Mouse (Mus musculus) MEL (cell line): Measurements from ENCODE around the gene Stra6. TPM values are rescaled to one million over a fixed set of nuclear protein-coding genes. Genes with fewer than 3 reads are reported as not detected.

Source experiments
- DNase-seq: peaks from one replicate; pipeline ENCODE4 v3.0.0; 2011; ENCODE audit warnings: low read depth, low spot score
- H3K27ac ChIP-seq: 2 replicates; pipeline ENCODE4 v1.5.1; 2012; ENCODE audit warnings: low read depth, mild to moderate bottlenecking, control low read depth, low read length, moderate library complexity; ENCODE audit not compliant: control insufficient read depth
- H3K27me3 ChIP-seq, 2 experiments: fragments of 150-350 bp in 1 of 2; sonication (generic) in 1 of 2; 2 replicates each; pipeline ENCODE4 v1.6.1; 2012; ENCODE audit warnings: low read length in 2 of 2, mild to moderate bottlenecking in 2 of 2, improper control_type of control experiment in 1 of 2, moderate library complexity in 1 of 2; ENCODE audit not compliant: insufficient read depth in 2 of 2, control insufficient read depth in 1 of 2
- H3K36me3 ChIP-seq, 2 experiments: 2 replicates each; pipeline ENCODE4 v1.6.1; 2012 to 2014; ENCODE audit warnings: low read length in 2 of 2, improper control_type of control experiment in 1 of 2, inconsistent platforms in 1 of 2, mild to moderate bottlenecking in 1 of 2; ENCODE audit not compliant: insufficient read depth in 2 of 2, control insufficient read depth in 1 of 2
- H3K4me1 ChIP-seq, 2 experiments: fragments of 150-350 bp in 1 of 2; sonication (generic) in 1 of 2; 2 replicates each; pipeline ENCODE4 v1.6.1; 2012; ENCODE audit warnings: low read length in 2 of 2, improper control_type of control experiment in 1 of 2, mild to moderate bottlenecking in 1 of 2; ENCODE audit not compliant: insufficient read depth in 2 of 2, control insufficient read depth in 1 of 2
- H3K4me3 ChIP-seq, 2 experiments: fragments of 150-350 bp in 1 of 2; sonication (generic) in 1 of 2; 2 replicates each; pipeline ENCODE4 v1.5.1; 2012; ENCODE audit warnings: low read depth in 2 of 2, low read length in 2 of 2, mild to moderate bottlenecking in 2 of 2, moderate library complexity in 2 of 2, control low read depth in 1 of 2, improper control_type of control experiment in 1 of 2; ENCODE audit not compliant: control insufficient read depth in 1 of 2, insufficient read depth in 1 of 2
- H3K79me2 ChIP-seq: 2 replicates; pipeline ENCODE4 v1.6.1; 2012; ENCODE audit warnings: mild to moderate bottlenecking, low read length, moderate library complexity; ENCODE audit not compliant: control insufficient read depth, poor library complexity, insufficient read depth
- H3K9ac ChIP-seq: 2 replicates; pipeline ENCODE4 v1.6.1; 2012; ENCODE audit warnings: low read depth, mild to moderate bottlenecking, control low read depth, low read length, moderate library complexity; ENCODE audit not compliant: control insufficient read depth, poor library complexity, severe bottlenecking
- H3K9me3 ChIP-seq: fragments of 150-350 bp; sonication (generic); replicated peaks from 2 replicates; pipeline ENCODE4 v1.6.1; 2012; ENCODE audit warnings: mild to moderate bottlenecking, low read length, improper control_type of control experiment, moderate library complexity; ENCODE audit not compliant: insufficient read depth
- BHLHE40 ChIP-seq: IDR thresholded peaks from 2 replicates; pipeline ENCODE4 v1.6.1; 2012; ENCODE audit warnings: low read depth, mild to moderate bottlenecking, inconsistent platforms, low read length, improper control_type of control experiment, borderline replicate concordance
- CHD1 ChIP-seq: IDR thresholded peaks from 2 replicates; pipeline ENCODE4 v1.6.1; 2012; ENCODE audit warnings: low read depth, mild to moderate bottlenecking, inconsistent platforms, low read length, improper control_type of control experiment
- E2F4 ChIP-seq: IDR thresholded peaks from 2 replicates; pipeline ENCODE4 v1.6.1; 2011; ENCODE audit warnings: low read depth, low read length, improper control_type of control experiment, borderline replicate concordance
- ETS1 ChIP-seq: IDR thresholded peaks from 2 replicates; pipeline ENCODE4 v1.6.1; 2012; ENCODE audit warnings: low read depth, mild to moderate bottlenecking, inconsistent platforms, low read length, improper control_type of control experiment, moderate library complexity
- GABPA ChIP-seq: IDR thresholded peaks from 2 replicates; pipeline ENCODE4 v1.6.1; 2012; ENCODE audit warnings: low read depth, mild to moderate bottlenecking, inconsistent platforms, low read length, improper control_type of control experiment, moderate library complexity
- GATA1 ChIP-seq: IDR thresholded peaks from 2 replicates; pipeline ENCODE4 v1.6.1; 2011; ENCODE audit warnings: low read depth, low read length, improper control_type of control experiment
- HCFC1 ChIP-seq: IDR thresholded peaks from 2 replicates; pipeline ENCODE4 v1.6.1; 2012; ENCODE audit warnings: low read depth, mild to moderate bottlenecking, inconsistent platforms, low read length, improper control_type of control experiment, moderate library complexity
- KAT2A ChIP-seq: conservative IDR thresholded peaks from 2 replicates; pipeline ENCODE4 v1.6.1; 2012; ENCODE audit warnings: low read depth, low read length, improper control_type of control experiment, inconsistent platforms
- MAX ChIP-seq: IDR thresholded peaks from 2 replicates; pipeline ENCODE4 v1.6.1; 2011; ENCODE audit warnings: low read length, improper control_type of control experiment
- MAZ ChIP-seq: IDR thresholded peaks from 2 replicates; pipeline ENCODE4 v1.6.1; 2012; ENCODE audit warnings: low read depth, mild to moderate bottlenecking, inconsistent platforms, low read length, improper control_type of control experiment
- MXI1 ChIP-seq: IDR thresholded peaks from 2 replicates; pipeline ENCODE4 v1.6.1; 2011; ENCODE audit warnings: mild to moderate bottlenecking, low read depth, low read length, improper control_type of control experiment
- MYB ChIP-seq: IDR thresholded peaks from 2 replicates; pipeline ENCODE4 v1.6.1; 2011; ENCODE audit warnings: mild to moderate bottlenecking, low read depth, low read length, improper control_type of control experiment
- MYC ChIP-seq: IDR thresholded peaks from 2 replicates; pipeline ENCODE4 v1.6.1; 2011; ENCODE audit warnings: low read depth, mild to moderate bottlenecking, low read length, improper control_type of control experiment, moderate library complexity
- NRF1 ChIP-seq: IDR thresholded peaks from 2 replicates; pipeline ENCODE4 v1.6.1; 2014; ENCODE audit warnings: low read depth, mild to moderate bottlenecking, inconsistent platforms, low read length, improper control_type of control experiment, moderate library complexity; ENCODE audit not compliant: poor library complexity, insufficient read depth, severe bottlenecking
- POLR2AphosphoS5 ChIP-seq: IDR thresholded peaks from 2 replicates; pipeline ENCODE4 v1.6.1; 2012; ENCODE audit warnings: low read depth, borderline replicate concordance, mild to moderate bottlenecking, inconsistent platforms, low read length, moderate library complexity, mixed read lengths
- SIN3A ChIP-seq: IDR thresholded peaks from 2 replicates; pipeline ENCODE4 v1.6.1; 2012; ENCODE audit warnings: low read length, improper control_type of control experiment, inconsistent platforms
- SMC3 ChIP-seq: IDR thresholded peaks from 2 replicates; pipeline ENCODE4 v1.6.1; 2011; ENCODE audit warnings: low read depth, low read length, improper control_type of control experiment
- TAL1 ChIP-seq: IDR thresholded peaks from 2 replicates; pipeline ENCODE4 v1.6.1; 2012; ENCODE audit warnings: mild to moderate bottlenecking, inconsistent platforms, low read length, moderate library complexity, mixed read lengths
- TBP ChIP-seq: IDR thresholded peaks from 2 replicates; pipeline ENCODE4 v1.8.0; 2011; ENCODE audit warnings: low read depth, low read length, improper control_type of control experiment
- TCF12 ChIP-seq: IDR thresholded peaks from 2 replicates; pipeline ENCODE4 v1.6.1; 2014; ENCODE audit warnings: low read depth, mild to moderate bottlenecking, inconsistent platforms, low read length, improper control_type of control experiment, moderate library complexity
- USF2 ChIP-seq, 2 experiments: IDR thresholded peaks; 2 replicates each; pipeline ENCODE4 v1.6.1; 2011 to 2012; ENCODE audit warnings: improper control_type of control experiment in 2 of 2, low read length in 2 of 2, borderline replicate concordance in 1 of 2, inconsistent platforms in 1 of 2, low read depth in 1 of 2, mild to moderate bottlenecking in 1 of 2; ENCODE audit not compliant: insufficient read depth in 1 of 2
- ZC3H11A ChIP-seq: IDR thresholded peaks from 2 replicates; pipeline ENCODE4 v1.6.1; 2012; ENCODE audit warnings: low read depth, mild to moderate bottlenecking, inconsistent platforms, low read length, improper control_type of control experiment
- ZNF384 ChIP-seq: IDR thresholded peaks from 2 replicates; pipeline ENCODE4 v1.6.1; 2012; ENCODE audit warnings: low read depth, mild to moderate bottlenecking, inconsistent platforms, low read length, improper control_type of control experiment
- polyA plus RNA-seq, 2 experiments: library from polyadenylated mRNA; stranded (reverse) in 1 of 2; unstranded in 1 of 2; fragments of >175 nt in 1 of 2; fragments of >200 nt in 1 of 2; gene quantifications; 2 replicates each; pipeline versions ENCODE4 v1.2.1 to v1.2.4; 2012; ENCODE audit warnings: low replicate concordance in 2 of 2, low read depth in 1 of 2; ENCODE audit not compliant: insufficient read length in 2 of 2, insufficient read depth in 1 of 2, missing spikeins in 1 of 2
- total RNA-seq: library from RNA; depleted of rRNA; stranded (reverse); fragments of 300-350 nt; gene quantifications from 2 replicates; pipeline ENCODE4 v1.2.3, GENCODE M21; 2012

Gene Stra6
- total and polyA plus RNA-seq, 3 experiments, result not detected

- Histone ChIP-seq H3K27ac (no peak overlapping the region), H3K4me3 (no peak overlapping the region), H3K9ac (no peak overlapping the region), H3K4me1 (no peaks in the 10 kb centered on the region), H3K36me3 (no peaks in the 10 kb centered on the region), H3K27me3 (peaks cover 5 to 24% of the 10 kb centered on the region in 2 experiments), H3K9me3 (no peaks in the 10 kb centered on the region), H3K79me2 (no peaks in the 10 kb centered on the region)
- TF ChIP-seq MAZ, result no peak
- no peak for TF ChIP-seq E2F4
- no peak for TF ChIP-seq TAL1
- TF ChIP-seq BHLHE40, result no peak
- no peak for TF ChIP-seq MYB
- TF ChIP-seq TCF12, result no peak
- no peak for TF ChIP-seq NRF1
- TF ChIP-seq CHD1, result no peak
- no peak for TF ChIP-seq GABPA
- TF ChIP-seq USF2 (IDR thresholded peaks at IDR 0.05; ENCODE audit: borderline replicate concordance in 1 of 2, insufficient read depth in 1 of 2, low read depth in 1 of 2, low read length in 2 of 2), result no peak
- no peak for TF ChIP-seq ETS1
- no peak for TF ChIP-seq SIN3A
- TF ChIP-seq GATA1, result no peak
- no peak for TF ChIP-seq POLR2AphosphoS5
- no peak for TF ChIP-seq MAX
- TF ChIP-seq KAT2A, result no peak
- no peak for TF ChIP-seq ZNF384
- DNase-seq, result no peak
Observed at GRCm38 (mm10) chr9:58143419-58143818, 79.8 kb downstream of the Stra6 start.

GRCm38 (mm10) chr9:58144664-58145063, 81.1 kb downstream of the Stra6 start:
- no peak overlapping the region for H3K4me3 ChIP-seq
- H3K4me1 ChIP-seq, result no peaks in the 10 kb centered on the region
- TF ChIP-seq HCFC1 (no peak), ZC3H11A (no peak), MAX (no peak), MYC (no peak), GABPA (no peak), MXI1 (no peak), SMC3 (no peak), SIN3A (no peak), TBP (no peak)
- no peaks in the 10 kb centered on the region for H3K9me3 ChIP-seq
- no peak overlapping the region for H3K9ac ChIP-seq
- H3K36me3 ChIP-seq, result no peaks in the 10 kb centered on the region
- DNase-seq, result no peak
- H3K79me2 ChIP-seq, result no peaks in the 10 kb centered on the region
- peaks cover 7 to 26% of the 10 kb centered on the region in 2 experiments for H3K27me3 ChIP-seq
- no peak overlapping the region for H3K27ac ChIP-seq
